Comparison of ENCODE assay signal across 24 mouse cellular contexts in genomic region chr2:143691244-143691643, GRCm38 (mm10).
A peak's percentile ranks its signal among the peaks of the same experiment; 100 is the strongest.
DNase-seq lines count a peak whose midpoint lies in the region; ATAC-seq and TF ChIP-seq lines count a peak whose summit lies in the region.
"Had no signal": no experiment of that assay in that cellular context is flagged by ENCODE, and none has a peak within 500 bp of the region (broad histone marks: within the 10 kb centered on the region; RNA-seq: fewer than 3 reads in every experiment).

No protein-coding gene starts in this region.

- no peak overlapping the region for H3K4me3 ChIP-seq in midbrain, embryonic 15.5 days
- H3K4me3 ChIP-seq in midbrain, embryonic 10.5 days, result no peak overlapping the region
- no peak overlapping the region for H3K4me3 ChIP-seq in cortical plate, adult 2 months (ENCODE audit: insufficient read depth, low read length)
- H3K4me3 ChIP-seq: embryonic facial prominence, embryonic 10.5 days; embryonic facial prominence, embryonic 13.5 days; erythroblast, embryonic 14.5 days; forebrain, embryonic 12.5 days; forebrain, embryonic 15.5 days; gastrocnemius, adult 2 months; hindbrain, embryonic 12.5 days; hindbrain, embryonic 15.5 days had no signal

- 0 out of 2 replicates have a peak, but pooled peaks cover 6% of the 10 kb centered on the region for H3K4me1 ChIP-seq in midbrain, embryonic 15.5 days
- H3K4me1 ChIP-seq in midbrain, embryonic 10.5 days, result no peaks in the 10 kb centered on the region
- peaks cover 7% of the 10 kb centered on the region for H3K4me1 ChIP-seq in cortical plate, adult 2 months (ENCODE audit: control insufficient read depth, insufficient read depth, low read length)
- H3K4me1 ChIP-seq: forebrain, embryonic 12.5 days; forebrain, embryonic 15.5 days; hindbrain, embryonic 12.5 days had no signal

- H3K27me3 ChIP-seq in midbrain, embryonic 15.5 days (replicated peaks), result no peaks in the 10 kb centered on the region
- H3K27me3 ChIP-seq in midbrain, embryonic 10.5 days (ENCODE audit: low read depth, poor library complexity, severe bottlenecking), result no peaks in the 10 kb centered on the region
- H3K27me3 ChIP-seq: embryonic facial prominence, embryonic 13.5 days; forebrain, embryonic 12.5 days; forebrain, embryonic 15.5 days; hindbrain, embryonic 12.5 days; hindbrain, embryonic 15.5 days had no signal

- H3K4me2 ChIP-seq in midbrain, embryonic 15.5 days, result no peak overlapping the region
- H3K4me2 ChIP-seq: embryonic facial prominence, embryonic 13.5 days; forebrain, embryonic 12.5 days; forebrain, embryonic 15.5 days; heart, embryonic 11.5 days; hindbrain, embryonic 12.5 days; hindbrain, embryonic 15.5 days had no signal

- DNase-seq in frontal cortex, postnatal 36 days (ENCODE audit: low spot score in 2 of 2), result no peak
- no peak for DNase-seq in midbrain, embryonic 10.5 days (ENCODE audit: low spot score)
- no peak for DNase-seq in lung, postnatal 14 days
- DNase-seq: adrenal gland, adult 8-10 months; adrenal gland, postnatal 25 days; cerebellum, adult 11 months; cerebellum, adult 2 months; cerebellum, adult 9-11 months; cerebellum, postnatal 25 days; embryo, embryonic 11 days; gastrocnemius, adult 2 months; gastrocnemius, postnatal 14 days had no signal

- H3K36me3 ChIP-seq in midbrain, embryonic 15.5 days (replicated peaks), result no peaks in the 10 kb centered on the region; the same call in 1 of the 2 replicates
- no peaks in the 10 kb centered on the region for H3K36me3 ChIP-seq in midbrain, embryonic 10.5 days
- H3K36me3 ChIP-seq: embryonic facial prominence, embryonic 10.5 days; embryonic facial prominence, embryonic 13.5 days; forebrain, embryonic 12.5 days; forebrain, embryonic 15.5 days had no signal

- no peak for TF ChIP-seq CTCF in cortical plate, adult 2 months (IDR thresholded peaks at IDR 0.05; ENCODE audit: extremely low read depth, insufficient read depth, low read length)

- no peak for TF ChIP-seq POLR2A in cortical plate, adult 2 months (IDR thresholded peaks at IDR 0.05; ENCODE audit: extremely low read depth, insufficient read depth, low read length)

- H3K9me3 ChIP-seq in midbrain, embryonic 15.5 days, result no peaks in the 10 kb centered on the region
- no peaks in the 10 kb centered on the region; the same call in 1 of the 2 replicates for H3K9me3 ChIP-seq in midbrain, embryonic 10.5 days (replicated peaks)
- H3K9me3 ChIP-seq: embryonic facial prominence, embryonic 10.5 days had no signal

- peak; percentile 53 for ATAC-seq in frontal cortex, adult (ENCODE audit: low TSS enrichment)
- peak; percentile 50; the same call in 1 of the 2 replicates for ATAC-seq in midbrain, embryonic 15.5 days (replicated peaks)
- ATAC-seq: activated CD4-positive, CD25-positive, alpha-beta regulatory T cell, adult 4 months; forebrain, embryonic 15.5 days had no signal

- no peak overlapping the region for H3K9ac ChIP-seq in midbrain, embryonic 15.5 days
- H3K9ac ChIP-seq: embryonic facial prominence, embryonic 13.5 days; forebrain, embryonic 12.5 days; forebrain, embryonic 15.5 days; hindbrain, embryonic 12.5 days; hindbrain, embryonic 15.5 days had no signal

- WGBS in midbrain, embryonic 15.5 days, result 53% methylated on average over 3 of the region's 3 CpGs
- 67% methylated on average over 3 of the region's 3 CpGs for WGBS in midbrain, embryonic 10.5 days

- H3K27ac ChIP-seq in midbrain, embryonic 15.5 days, result no peak overlapping the region
- H3K27ac ChIP-seq in midbrain, embryonic 10.5 days (replicated peaks), result no peak overlapping the region
- peak overlapping the region; percentile 42 for H3K27ac ChIP-seq in cortical plate, adult 2 months (ENCODE audit: insufficient read depth, low read length)
- H3K27ac ChIP-seq: embryonic facial prominence, embryonic 10.5 days; embryonic facial prominence, embryonic 13.5 days; forebrain, embryonic 12.5 days; forebrain, embryonic 15.5 days; gastrocnemius, adult 2 months; hindbrain, embryonic 12.5 days; hindbrain, embryonic 15.5 days had no signal
